Mouse (Mus musculus): Measurements from ENCODE around the gene Zeb2. TPM values are rescaled to one million over a fixed set of nuclear protein-coding genes. Genes with fewer than 3 reads are reported as not detected.
"Not testable (repeated sequence)": the region's sequence is repeated elsewhere in the genome, so short reads cannot be mapped to it uniquely, and the experiment has no call there.

The Zeb2 gene
- polyA plus RNA-seq, 1 experiment from 2014 or later = 37.4 TPM

DNA sequence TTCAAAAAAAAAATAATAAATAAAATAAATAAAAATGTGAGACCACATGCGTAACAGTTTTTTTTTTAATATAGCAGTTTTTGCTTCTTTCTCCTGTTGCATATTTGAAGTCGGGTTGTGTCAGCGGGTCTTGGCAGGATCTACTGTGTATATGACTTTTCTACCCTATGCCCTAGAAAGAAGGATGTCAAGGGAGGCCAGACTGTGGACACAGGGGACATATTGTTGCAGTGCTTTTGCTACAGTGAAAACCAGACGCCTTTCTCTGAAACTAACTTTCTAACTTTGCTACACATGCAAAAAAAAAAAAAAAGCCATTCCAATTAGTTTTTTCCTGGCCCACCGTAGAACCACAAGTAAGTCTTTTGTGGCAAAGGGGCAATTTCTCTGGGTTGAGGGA lies 6.3 kb upstream of the Zeb2 start:
- no peaks in the 10 kb centered on the region for H3K9me3 ChIP-seq
- H3K27me3 ChIP-seq (replicated peaks) = no peaks in the 10 kb centered on the region
- ATAC-seq = no peak
- H3K9ac ChIP-seq = no peak overlapping the region
- no peak overlapping the region for H3K27ac ChIP-seq
- no peak overlapping the region for H3K4me2 ChIP-seq (replicated peaks)
- 88% methylated on average over 5 of the region's 5 CpGs for WGBS
- no peaks in the 10 kb centered on the region for H3K36me3 ChIP-seq
- no peak overlapping the region for H3K4me3 ChIP-seq (replicated peaks)
- H3K4me1 ChIP-seq (replicated peaks) = no peaks in the 10 kb centered on the region

DNA sequence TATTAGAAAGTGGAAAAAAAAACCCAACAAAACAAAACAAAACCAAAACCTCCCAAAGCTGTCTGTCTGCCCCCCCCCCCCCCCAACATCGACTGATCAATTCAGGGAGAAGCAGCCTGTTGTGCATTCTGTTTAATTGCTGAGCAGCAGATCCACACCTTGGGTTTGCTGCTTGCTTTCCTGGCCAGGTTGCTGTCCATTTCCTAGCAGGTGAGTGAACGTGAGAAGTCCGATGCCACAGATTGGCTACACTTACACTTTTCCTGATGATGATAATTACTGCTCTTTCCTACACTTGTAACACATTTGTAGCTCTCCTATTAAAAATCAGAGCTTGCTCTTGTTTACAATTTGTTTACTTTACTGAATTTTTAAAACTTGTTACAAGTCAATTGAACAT lies 926 bp upstream of the Zeb2 start:
- H3K27ac ChIP-seq = no peak overlapping the region
- no peak overlapping the region for H3K9ac ChIP-seq
- 0 out of 2 replicates have a peak, but pooled peaks cover 4% of the 10 kb centered on the region for H3K27me3 ChIP-seq (replicated peaks)
- H3K9me3 ChIP-seq = no peaks in the 10 kb centered on the region
- no peaks in the 10 kb centered on the region for H3K36me3 ChIP-seq
- 49% methylated on average over 3 of the region's 3 CpGs for WGBS
- no peak overlapping the region for H3K4me3 ChIP-seq (replicated peaks)
- no peak for ATAC-seq
- H3K4me2 ChIP-seq (replicated peaks) = no peak overlapping the region
- H3K4me1 ChIP-seq (replicated peaks) = peaks cover 6% of the 10 kb centered on the region; the same call in 1 of the 2 replicates

DNA sequence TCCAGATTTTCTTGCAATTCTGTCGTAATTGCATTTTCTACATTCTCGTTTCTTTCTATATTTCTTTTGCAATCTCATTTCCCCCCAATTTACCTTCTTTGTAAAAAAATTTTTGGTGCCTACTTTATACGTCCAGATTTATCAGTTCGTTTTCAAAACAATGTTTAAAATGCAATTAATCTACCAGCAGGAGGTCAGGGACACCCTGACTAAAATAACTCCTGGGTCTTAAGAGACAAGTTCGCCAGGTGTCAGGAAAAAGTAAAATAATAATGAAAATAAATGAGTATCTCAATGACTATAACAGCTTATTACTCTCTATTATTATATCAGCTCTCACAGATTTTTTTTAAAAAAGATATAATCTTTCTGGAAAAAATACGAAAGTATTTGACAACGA lies 397 bp upstream of the Zeb2 start:
- Histone ChIP-seq H3K4me3 (replicated peaks) (peak overlapping the region; percentile 48), H3K36me3 (no peaks in the 10 kb centered on the region), H3K27me3 (replicated peaks) (0 out of 2 replicates have a peak, but pooled peaks cover 8% of the 10 kb centered on the region), H3K4me1 (replicated peaks) (peaks cover 6% of the 10 kb centered on the region; the same call in 1 of the 2 replicates), H3K9ac (peak overlapping the region; percentile 37), H3K4me2 (replicated peaks) (peak overlapping the region; percentile 80), H3K27ac (peak overlapping the region; percentile 81), H3K9me3 (no peaks in the 10 kb centered on the region)
- no peak for ATAC-seq
- 32% methylated on average over 7 of the region's 7 CpGs for WGBS

DNA sequence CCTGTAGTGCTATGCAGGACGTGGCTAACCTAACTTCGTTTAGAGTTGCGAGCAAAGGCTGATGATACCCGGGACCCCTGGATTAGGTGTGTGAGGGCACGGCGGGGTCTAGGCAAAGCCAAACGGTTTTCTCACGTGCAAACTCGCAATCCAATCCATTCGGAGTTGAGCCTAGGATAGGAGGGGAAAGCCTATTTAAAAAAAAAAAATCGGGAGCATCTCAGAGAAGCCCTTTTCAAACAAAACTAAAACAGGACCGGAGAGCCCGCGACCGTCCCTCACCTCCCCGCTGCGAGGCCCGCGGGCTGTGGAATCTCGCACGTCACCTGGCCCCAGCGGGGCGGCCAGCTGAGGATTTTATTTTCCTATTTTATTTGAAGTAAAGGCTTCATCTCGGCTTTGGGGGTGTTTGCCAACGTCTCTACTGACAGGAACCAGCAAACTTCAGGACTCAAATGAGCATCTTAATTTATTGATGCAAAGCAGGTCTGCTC lies 617 bp downstream of the Zeb2 start:
- Histone ChIP-seq H3K4me2 (replicated peaks) (peak overlapping the region; percentile 80), H3K4me3 (replicated peaks) (peak overlapping the region; percentile 48), H3K9ac (peak overlapping the region; percentile 37), H3K27me3 (replicated peaks) (0 out of 2 replicates have a peak, but pooled peaks cover 8% of the 10 kb centered on the region), H3K27ac (peak overlapping the region; percentile 81), H3K4me1 (replicated peaks) (peaks cover 6% of the 10 kb centered on the region; the same call in 1 of the 2 replicates), H3K36me3 (no peaks in the 10 kb centered on the region), H3K9me3 (no peaks in the 10 kb centered on the region)
- under 1% methylated on average over 25 of the region's 25 CpGs for WGBS
- ATAC-seq = peak; percentile 21

DNA sequence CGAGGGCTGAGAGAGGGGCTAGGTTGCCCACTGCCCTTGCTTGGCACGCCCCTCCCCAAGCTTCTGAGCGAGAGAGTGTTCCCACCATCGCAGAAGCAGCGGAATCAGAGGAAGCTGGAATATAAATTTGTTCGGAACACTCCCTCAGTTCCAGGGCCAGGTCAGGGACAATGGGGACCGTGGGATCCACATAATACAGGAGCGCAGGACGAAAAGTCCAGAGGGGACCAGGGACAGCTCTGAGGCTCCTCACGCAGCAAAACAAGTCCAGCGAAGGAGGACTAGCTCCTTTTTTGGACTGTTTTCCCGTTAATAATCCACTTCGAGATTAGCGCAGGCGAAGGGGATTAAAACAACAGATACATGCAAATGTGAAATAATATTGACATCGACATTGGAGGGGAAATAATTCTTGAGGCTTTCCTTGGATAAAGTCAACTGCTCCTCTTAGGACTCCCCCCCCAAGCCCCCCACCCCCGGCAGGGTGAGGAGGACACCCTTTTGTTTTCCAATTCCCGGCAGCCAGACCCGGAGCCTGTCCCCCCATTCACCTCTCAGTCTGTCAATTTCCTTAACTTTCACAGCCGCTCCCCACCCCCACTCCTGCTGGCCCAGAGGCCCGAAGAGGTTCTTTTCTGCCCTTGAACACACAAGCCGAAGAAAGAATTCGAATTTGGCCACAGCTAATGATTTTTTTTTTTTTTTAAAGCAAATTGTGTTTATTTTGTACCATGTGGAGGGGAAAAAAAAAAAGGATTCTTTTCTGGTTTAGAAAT lies 1.3 kb downstream of the Zeb2 start:
- Histone ChIP-seq H3K4me2 (replicated peaks) (peak overlapping the region; percentile 80), H3K36me3 (no peaks in the 10 kb centered on the region), H3K4me1 (replicated peaks) (peaks cover 6% of the 10 kb centered on the region; the same call in 1 of the 2 replicates), H3K4me3 (replicated peaks) (peak overlapping the region; percentile 48), H3K9ac (peak overlapping the region; percentile 37), H3K9me3 (no peaks in the 10 kb centered on the region), H3K27ac (peak overlapping the region; percentile 81), H3K27me3 (replicated peaks) (0 out of 2 replicates have a peak, but pooled peaks cover 8% of the 10 kb centered on the region)
- ATAC-seq = no peak
- WGBS = 3% methylated on average over 23 of the region's 23 CpGs

DNA sequence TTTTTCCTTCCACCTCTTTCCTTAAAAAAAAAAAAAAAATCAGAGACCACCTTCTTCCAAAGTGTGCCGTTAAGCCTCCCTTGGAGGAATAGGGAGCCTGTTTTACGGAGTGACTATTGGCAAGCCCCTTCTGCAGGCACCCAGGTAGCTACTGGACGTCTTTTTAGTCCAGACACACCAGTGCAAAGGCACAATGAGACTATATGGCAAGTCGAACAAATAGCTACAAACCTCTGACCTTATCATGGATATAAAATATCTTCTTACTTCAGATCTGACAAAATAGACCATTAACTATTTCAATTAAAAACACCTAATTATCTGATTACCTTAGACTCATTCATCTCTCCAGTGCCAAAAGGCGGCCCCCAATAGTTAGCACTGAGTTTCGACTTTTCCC lies 2.0 kb downstream of the Zeb2 start:
- Histone ChIP-seq H3K27me3 (replicated peaks) (0 out of 2 replicates have a peak, but pooled peaks cover 8% of the 10 kb centered on the region), H3K27ac (no peak overlapping the region), H3K36me3 (no peaks in the 10 kb centered on the region), H3K9ac (no peak overlapping the region), H3K4me2 (replicated peaks) (peak overlapping the region; percentile 80), H3K4me3 (replicated peaks) (peak overlapping the region; percentile 48; the same call in 1 of the 2 replicates), H3K9me3 (no peaks in the 10 kb centered on the region), H3K4me1 (replicated peaks) (peaks cover 6% of the 10 kb centered on the region; the same call in 1 of the 2 replicates)
- ATAC-seq = no peak
- 20% methylated on average over 6 of the region's 6 CpGs for WGBS

DNA sequence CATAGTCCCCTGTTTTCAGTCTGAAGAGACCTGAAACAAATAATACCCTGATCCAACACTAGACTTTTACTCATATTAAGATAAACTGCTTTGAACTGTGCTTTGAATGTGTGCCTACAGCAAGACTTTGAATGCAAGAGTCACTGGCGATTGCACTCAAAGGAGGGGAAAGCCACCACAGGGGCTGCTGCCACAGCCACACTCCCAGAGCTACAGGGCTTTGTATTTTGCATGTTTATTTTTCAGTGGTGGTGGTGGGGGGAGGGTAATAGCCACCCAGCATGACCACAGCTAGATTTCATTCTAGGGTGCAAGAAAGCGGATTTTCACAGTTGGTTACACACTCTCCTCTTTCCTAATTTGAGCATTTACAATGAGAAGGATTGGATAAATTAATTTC lies 2.6 kb downstream of the Zeb2 start:
- H3K27ac ChIP-seq = 0 out of 2 replicates have a peak overlapping the region, but pooled peaks have one; percentile 9
- no peak overlapping the region for H3K9ac ChIP-seq
- H3K9me3 ChIP-seq = no peaks in the 10 kb centered on the region
- H3K36me3 ChIP-seq = no peaks in the 10 kb centered on the region
- no peak overlapping the region for H3K4me3 ChIP-seq (replicated peaks)
- H3K27me3 ChIP-seq (replicated peaks) = 0 out of 2 replicates have a peak, but pooled peaks cover 8% of the 10 kb centered on the region
- no peak for ATAC-seq
- H3K4me1 ChIP-seq (replicated peaks) = peaks cover 6% of the 10 kb centered on the region; the same call in 1 of the 2 replicates
- WGBS = 46% methylated on average over 2 of the region's 2 CpGs
- H3K4me2 ChIP-seq (replicated peaks) = peak overlapping the region; percentile 14

DNA sequence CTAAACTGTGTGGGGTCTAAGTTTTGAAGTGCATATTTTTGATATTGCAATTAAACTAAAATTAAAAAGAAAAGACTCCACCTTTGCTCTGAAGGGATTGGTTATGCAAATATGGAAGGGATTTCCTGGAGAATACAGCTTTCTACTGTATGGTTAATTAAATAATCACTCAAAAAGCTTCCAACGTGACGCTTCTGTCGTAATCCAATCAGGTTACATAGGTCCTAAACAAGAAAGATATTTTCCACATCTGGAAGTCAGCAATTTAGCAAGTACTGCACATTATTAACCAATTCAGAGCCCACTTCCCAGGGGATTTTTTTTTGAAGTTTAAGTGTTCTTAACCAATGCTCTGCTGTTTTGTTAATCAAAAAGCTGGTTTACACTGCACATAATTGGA lies 3.3 kb downstream of the Zeb2 start:
- Histone ChIP-seq H3K27me3 (replicated peaks) (peaks cover 12% of the 10 kb centered on the region; the same call in 1 of the 2 replicates), H3K4me3 (replicated peaks) (no peak overlapping the region), H3K4me2 (replicated peaks) (peak overlapping the region; percentile 45; the same call in 1 of the 2 replicates), H3K9ac (no peak overlapping the region), H3K4me1 (replicated peaks) (peaks cover 6% of the 10 kb centered on the region; the same call in 1 of the 2 replicates), H3K27ac (no peak overlapping the region; the same call in 1 of the 2 replicates), H3K36me3 (no peaks in the 10 kb centered on the region), H3K9me3 (no peaks in the 10 kb centered on the region)
- WGBS = 40% methylated on average over 3 of the region's 3 CpGs
- ATAC-seq = no peak

DNA sequence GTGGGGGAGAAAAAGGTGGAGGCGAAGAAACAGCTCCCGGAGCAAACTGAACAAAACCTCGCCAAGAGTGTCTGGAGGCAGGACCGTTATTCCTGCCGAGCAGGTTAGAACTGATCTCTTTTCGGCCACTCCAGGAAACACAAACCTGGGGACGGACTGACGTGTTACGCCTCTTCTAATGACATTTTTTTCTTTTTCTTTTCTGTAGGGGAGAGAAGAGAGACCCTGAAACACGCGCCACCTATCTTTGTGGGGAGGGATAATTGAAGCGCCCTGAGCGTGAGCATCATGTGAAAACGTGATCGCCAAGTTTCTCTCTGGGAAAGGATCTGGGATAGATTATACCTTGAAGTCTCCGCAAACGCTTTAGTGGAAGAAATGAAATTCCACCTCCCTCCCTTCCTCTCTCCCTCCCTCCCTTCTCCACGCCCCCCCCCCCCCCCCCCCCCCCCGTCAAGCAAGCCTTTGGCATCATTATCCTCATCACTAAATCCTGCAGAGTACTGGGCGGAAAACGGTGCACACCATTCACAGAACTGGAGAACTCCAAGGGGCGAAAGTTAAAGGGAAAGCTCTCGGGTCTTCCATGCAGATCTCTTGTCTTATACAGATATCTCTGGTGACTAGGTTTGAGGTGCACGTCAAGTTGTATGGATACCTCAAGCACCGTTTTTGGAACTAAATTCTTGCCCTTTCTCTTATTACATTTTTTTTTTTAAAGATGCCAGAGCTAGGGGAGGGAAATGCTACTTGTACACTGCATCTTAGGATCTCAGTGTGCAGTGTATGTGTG lies 4.1 kb downstream of the Zeb2 start:
- WGBS = 2% methylated on average over 23 of the region's 25 CpGs
- Histone ChIP-seq H3K27me3 (replicated peaks) (peaks cover 12% of the 10 kb centered on the region; the same call in 1 of the 2 replicates), H3K4me1 (replicated peaks) (peaks cover 6% of the 10 kb centered on the region; the same call in 1 of the 2 replicates), H3K9ac (peak overlapping the region; percentile 39), H3K9me3 (no peaks in the 10 kb centered on the region), H3K36me3 (no peaks in the 10 kb centered on the region), H3K27ac (peak overlapping the region; percentile 89), H3K4me3 (replicated peaks) (peak overlapping the region; percentile 66), H3K4me2 (replicated peaks) (peak overlapping the region; percentile 45)
- ATAC-seq = no peak

DNA sequence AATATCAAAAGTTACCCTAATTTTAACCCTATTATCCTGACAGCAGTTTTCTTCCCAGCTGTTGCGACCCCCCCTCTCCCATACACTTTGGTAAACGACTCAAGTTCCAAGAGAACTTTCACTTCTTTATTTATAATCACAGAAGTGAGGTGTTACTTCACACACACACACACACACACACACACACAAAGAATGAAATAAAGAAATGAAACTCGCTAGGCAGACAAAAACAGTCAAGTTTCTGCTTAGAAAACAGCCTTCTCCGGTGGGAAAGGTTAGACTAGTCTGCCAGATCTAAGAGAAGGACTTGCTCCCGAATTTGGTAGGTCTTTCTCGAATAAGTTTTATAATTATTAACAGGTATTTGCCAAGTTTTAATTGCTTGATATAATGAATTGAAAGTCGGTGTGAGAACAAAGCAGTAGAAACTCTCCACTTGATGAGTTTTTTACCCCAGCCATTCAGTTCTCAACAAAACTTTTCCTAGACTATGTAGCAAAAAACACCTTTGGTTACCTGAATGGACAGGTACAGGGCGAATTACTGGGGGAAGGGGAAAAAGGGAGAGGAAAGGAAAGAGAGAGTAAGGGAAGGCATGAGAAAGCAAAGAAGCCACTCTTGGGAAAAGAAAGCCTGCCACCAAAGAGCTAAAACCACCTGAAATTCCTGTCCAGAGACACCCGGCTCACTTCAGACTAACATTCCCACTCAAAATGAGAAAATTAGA lies 5.0 kb downstream of the Zeb2 start:
- peak overlapping the region; percentile 66 for H3K4me3 ChIP-seq (replicated peaks)
- peaks cover 4% of the 10 kb centered on the region; the same call in 1 of the 2 replicates for H3K4me1 ChIP-seq (replicated peaks)
- H3K4me2 ChIP-seq (replicated peaks) = peak overlapping the region; percentile 45
- H3K9me3 ChIP-seq = no peaks in the 10 kb centered on the region
- H3K9ac ChIP-seq = peak overlapping the region; percentile 39
- 5% methylated on average over 9 of the region's 9 CpGs for WGBS
- ATAC-seq = no peak
- H3K27ac ChIP-seq = peak overlapping the region; percentile 89
- no peaks in the 10 kb centered on the region for H3K36me3 ChIP-seq
- peaks cover 15% of the 10 kb centered on the region; the same call in 1 of the 2 replicates for H3K27me3 ChIP-seq (replicated peaks)

DNA sequence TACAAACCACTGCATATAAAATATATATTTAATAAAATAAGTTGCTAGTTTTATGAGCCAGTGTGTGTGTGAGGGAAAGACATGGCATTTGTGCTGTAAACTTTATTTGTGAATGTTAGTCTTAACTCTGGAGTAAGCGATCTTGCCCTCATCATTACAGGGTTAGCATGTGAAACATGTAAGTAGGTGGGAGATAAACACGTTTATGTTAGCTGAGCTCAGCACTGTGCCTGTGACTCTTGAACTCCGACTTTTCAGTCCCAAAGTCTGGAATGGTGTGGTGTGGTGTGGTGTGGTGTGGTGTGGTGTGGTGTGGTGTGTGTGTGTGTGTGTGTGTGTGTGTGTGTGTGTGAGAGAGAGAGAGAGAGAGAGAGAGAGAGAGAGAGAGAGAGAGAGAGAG lies 5.6 kb downstream of the Zeb2 start:
- Histone ChIP-seq H3K4me3 (replicated peaks) (peak overlapping the region; percentile 66), H3K27me3 (replicated peaks) (peaks cover 15% of the 10 kb centered on the region; the same call in 1 of the 2 replicates), H3K4me2 (replicated peaks) (peak overlapping the region; percentile 85), H3K27ac (peak overlapping the region; percentile 89)
- ATAC-seq; H3K36me3 ChIP-seq; H3K9ac ChIP-seq; H3K4me1 ChIP-seq (replicated peaks); H3K9me3 ChIP-seq: not testable (repeated sequence)
- WGBS = 0% methylated on average over 3 of the region's 3 CpGs

All from intestine, embryonic 15.5 days (tissue).